Mouse (Mus musculus) small intestine, adult 2 months (tissue): ENCODE data around the gene Fut9.

Experiments
- CTCF ChIP-seq: fragments of 200-500 bp; IDR thresholded peaks from 2 replicates; pipeline ENCODE4 v1.5.1; 2012; ENCODE audit warnings: low read depth, mild to moderate bottlenecking, control low read depth, inconsistent platforms, low read length, moderate library complexity, mixed read lengths; ENCODE audit not compliant: insufficient replicate concordance, insufficient read length; ENCODE audit errors: extremely low read depth
- POLR2A ChIP-seq: fragments of 200-500 bp; IDR thresholded peaks from 2 replicates; pipeline ENCODE4 v1.6.1; 2012; ENCODE audit warnings: low read depth, mild to moderate bottlenecking, control low read depth, inconsistent platforms, low read length, moderate library complexity

DNA sequence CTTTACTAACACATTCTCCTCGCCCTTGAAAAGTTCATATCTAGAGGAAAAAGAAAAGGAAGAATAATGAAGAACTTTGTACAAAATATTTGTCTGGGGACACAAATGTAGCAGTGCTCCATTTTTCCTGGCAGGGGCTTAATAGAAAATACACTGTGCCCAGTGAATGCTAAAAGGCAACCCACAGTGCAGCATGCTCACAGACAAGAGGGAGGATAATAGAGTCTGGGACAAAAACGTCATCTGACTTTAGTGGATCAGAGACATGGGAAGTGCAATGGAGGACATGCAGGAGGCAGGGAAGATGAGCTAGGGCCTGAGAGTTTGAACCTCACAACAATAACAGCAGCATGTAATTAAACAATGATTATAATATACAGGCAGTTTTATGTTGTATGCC is 86.1 kb downstream of the Fut9 start:
- TF ChIP-seq CTCF (no peak), POLR2A (no peak)
